Mouse (Mus musculus) cerebellum, postnatal 36 days (tissue): ENCODE results near the gene Dtnb.
"Not testable (repeated sequence)": the region's sequence is repeated elsewhere in the genome, so short reads cannot be mapped to it uniquely, and the experiment has no call there.

Source experiments
- DNase-seq, 2 experiments: peaks; one replicate each; pipeline ENCODE4 v3.0.0; 2021 to 2022; ENCODE audit warnings: mixed read lengths in 2 of 2

The Dtnb gene

GRCm38 (mm10) chr12:3571787-3572580 lies at the start of gene Dtnb:
Dtnb (plus strand) TSS chr12:3572381.
- peak; percentile 69 to 76 for DNase-seq

GRCm38 (mm10) chr12:3525536-3525935 lies 46.6 kb upstream of the Dtnb start:
- no peak for DNase-seq

DNA sequence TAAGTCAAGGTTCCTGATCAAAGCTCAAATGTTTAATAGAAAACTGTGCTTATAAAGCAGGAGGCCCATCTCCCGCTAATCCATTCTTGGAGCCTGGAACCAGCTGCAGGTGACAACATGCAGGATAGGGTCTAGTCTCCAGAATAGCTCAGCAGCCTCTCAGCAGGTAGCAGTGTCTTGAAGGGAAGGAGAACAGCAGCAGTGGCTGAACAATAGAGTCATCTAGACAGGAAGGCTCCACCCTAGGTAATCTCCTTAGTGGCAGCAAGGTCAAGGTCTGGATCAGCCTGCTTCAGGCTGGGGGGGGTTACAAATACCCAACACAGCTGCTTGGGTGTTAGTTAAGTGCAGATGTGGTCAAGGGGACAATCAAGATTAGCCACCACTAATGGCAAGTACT lies 36.7 kb upstream of the Dtnb start:
- DNase-seq, result not testable (repeated sequence)

DNA sequence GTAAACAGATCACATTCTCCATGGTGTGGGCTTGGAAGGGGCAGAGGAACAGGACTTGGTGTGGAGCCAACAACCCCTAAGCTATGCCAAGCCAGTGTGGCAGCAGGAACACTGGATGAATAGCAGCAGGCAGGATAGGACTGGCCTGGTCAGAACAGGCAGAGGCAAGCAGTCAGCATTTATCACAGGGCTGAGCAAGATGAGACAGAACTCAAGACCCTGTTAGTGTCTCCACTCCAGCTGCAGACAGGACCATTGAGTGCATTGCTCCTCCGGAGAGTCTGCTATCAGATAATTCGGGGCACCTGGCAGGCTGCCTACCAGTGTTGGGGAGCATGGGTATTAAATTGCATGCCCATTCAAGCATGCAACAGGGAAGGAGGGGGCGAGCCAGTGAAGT lies 34.6 kb upstream of the Dtnb start:
- peak in 1 of 2 experiments; percentile 20 for DNase-seq

DNA sequence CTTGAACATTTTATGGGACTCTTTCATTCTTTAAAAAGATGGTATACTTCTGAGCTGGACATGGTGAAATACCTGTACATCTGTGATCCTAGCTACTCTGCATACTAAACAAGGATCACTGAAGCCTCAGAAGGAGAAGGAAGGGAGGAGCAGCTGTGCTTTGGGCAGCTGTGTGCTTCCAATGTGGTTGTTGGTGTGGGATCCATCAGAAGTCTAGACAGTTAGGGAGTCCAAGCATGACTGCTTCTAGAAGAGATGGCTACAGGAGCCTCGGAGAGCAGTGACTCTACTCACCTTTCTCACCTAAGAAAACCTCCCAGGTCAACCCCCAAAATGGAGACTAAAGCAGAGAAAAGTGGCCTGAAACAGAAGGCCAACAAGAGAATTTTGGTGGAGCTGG lies 34.1 kb upstream of the Dtnb start:
- DNase-seq, result no peak

GRCm38 (mm10) chr12:3539605-3540004 lies 32.6 kb upstream of the Dtnb start:
- DNase-seq, result no peak

- no peak for DNase-seq
These were observed 31.3 kb upstream of the Dtnb start for GRCm38 (mm10) chr12:3540871-3541270.

DNA sequence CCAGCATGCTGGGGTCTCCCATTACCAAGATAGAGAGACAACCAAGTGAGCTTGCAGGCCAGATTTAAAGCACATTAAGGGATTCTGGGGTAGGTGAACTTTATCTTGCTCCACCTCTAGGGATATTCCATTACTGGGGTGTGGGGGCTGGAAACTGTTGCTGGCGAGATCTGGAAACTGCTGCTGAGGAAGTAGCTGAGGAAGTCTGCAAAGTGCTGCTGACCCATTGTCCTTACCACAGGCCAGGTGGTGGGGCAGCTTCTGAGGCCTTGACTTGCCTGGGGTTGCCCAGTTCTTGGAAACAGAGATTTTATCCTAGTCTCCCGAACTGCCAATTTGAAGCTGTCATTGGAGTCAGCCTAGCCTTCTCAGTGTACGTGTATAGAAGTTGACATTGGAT lies 26.7 kb upstream of the Dtnb start:
- DNase-seq, result no peak

- DNase-seq, result no peak
These were observed 26.0 kb upstream of the Dtnb start for GRCm38 (mm10) chr12:3546121-3546658.

GRCm38 (mm10) chr12:3546781-3547180 lies 25.4 kb upstream of the Dtnb start:
- no peak for DNase-seq

DNA sequence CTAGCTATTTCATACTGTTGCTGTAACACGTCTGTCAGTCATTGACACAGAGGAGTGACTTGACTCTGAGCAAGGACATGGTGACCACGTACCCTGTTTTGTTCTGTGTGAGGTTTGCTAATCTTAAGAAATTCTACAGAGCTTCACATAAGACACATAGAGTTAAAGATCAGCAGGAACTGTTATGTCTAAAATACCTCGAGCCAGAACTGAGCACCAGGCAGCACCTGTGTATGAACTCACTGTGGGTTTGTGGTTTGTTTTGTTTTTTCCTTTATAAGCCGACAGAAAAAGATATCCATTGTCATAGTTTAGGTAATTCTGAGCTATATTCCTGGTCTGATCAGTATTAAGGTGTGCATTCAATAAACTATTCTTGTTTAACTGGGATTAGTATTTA lies 24.7 kb upstream of the Dtnb start:
- no peak for DNase-seq

- DNase-seq, result no peak
These were observed 24.3 kb upstream of the Dtnb start for GRCm38 (mm10) chr12:3547911-3548310.

- no peak for DNase-seq
These were observed 23.5 kb upstream of the Dtnb start for GRCm38 (mm10) chr12:3548582-3549211.

DNA sequence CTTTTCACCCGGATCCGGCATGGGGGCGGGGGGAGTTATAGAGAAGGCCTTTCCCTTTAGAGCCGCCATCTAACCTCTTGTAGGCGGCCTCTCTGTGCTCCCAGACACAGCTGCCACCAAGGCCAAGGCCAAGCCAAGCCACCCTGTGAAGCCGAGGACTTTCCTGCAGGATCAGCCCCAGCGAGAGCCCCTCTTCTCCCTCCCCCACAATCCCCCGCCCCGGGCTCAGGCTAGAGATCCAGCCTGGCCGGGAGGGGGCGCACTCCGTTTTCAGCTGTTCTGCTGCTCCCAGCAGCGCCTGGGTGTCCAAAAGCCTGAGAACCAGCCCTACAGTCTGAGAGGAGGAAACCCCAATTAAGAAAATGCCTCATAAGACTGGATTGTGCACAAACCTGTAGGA lies 21.9 kb upstream of the Dtnb start:
- DNase-seq, result no peak

- peak in 1 of 2 experiments; percentile 28 for DNase-seq
These were observed 14.5 kb upstream of the Dtnb start for GRCm38 (mm10) chr12:3557414-3558319.

- no peak for DNase-seq
These were observed 11.6 kb upstream of the Dtnb start for GRCm38 (mm10) chr12:3560596-3560995.

DNA sequence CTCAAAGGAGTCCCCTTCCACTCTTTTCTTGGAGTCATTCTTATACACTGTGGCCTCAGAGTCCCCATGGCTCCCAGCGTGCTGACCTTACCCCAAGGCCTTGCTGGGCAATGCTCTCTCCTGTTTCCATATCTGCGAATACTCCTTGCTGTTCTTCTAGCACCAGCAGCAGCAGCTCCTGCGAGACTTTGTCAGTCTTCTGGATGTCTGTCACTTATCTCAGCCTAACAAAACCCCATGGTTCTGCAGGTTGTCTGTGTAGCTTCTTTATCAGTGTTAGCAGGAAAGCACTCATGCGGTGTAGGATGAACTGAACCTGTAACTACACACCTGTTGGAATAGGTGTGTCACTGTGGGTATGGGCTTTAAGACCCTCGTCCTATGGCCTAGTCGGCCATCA lies 11.1 kb upstream of the Dtnb start:
- no peak for DNase-seq

GRCm38 (mm10) chr12:3562806-3563205 lies 9.4 kb upstream of the Dtnb start:
- DNase-seq, result no peak

GRCm38 (mm10) chr12:3563659-3564058 lies 8.5 kb upstream of the Dtnb start:
- no peak for DNase-seq

DNA sequence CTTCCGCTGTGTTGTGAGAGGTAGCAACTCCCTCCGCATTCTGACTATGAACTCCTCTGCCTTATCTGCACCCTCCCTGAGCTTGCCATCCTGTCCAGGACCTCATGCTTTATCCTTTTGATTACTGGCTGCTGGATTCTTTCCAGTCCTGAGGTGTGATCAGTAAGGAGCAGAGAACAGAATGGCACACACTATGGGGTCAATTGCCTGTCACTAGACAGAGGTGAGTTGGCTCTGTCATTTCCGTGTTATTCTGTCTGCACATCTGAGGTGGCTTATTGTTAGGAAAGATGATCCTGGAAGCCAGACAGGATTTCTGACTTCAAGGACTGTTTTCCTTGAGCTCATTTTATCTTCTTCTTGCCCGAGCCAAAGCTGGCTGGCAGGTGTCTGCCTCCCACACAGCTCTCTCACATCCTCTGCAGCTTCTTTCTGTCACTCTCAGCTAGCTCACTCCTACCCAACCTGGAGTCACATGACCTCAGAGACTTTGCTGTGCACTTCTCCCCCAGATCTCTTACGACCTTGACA lies 3.7 kb upstream of the Dtnb start:
- no peak for DNase-seq

DNA sequence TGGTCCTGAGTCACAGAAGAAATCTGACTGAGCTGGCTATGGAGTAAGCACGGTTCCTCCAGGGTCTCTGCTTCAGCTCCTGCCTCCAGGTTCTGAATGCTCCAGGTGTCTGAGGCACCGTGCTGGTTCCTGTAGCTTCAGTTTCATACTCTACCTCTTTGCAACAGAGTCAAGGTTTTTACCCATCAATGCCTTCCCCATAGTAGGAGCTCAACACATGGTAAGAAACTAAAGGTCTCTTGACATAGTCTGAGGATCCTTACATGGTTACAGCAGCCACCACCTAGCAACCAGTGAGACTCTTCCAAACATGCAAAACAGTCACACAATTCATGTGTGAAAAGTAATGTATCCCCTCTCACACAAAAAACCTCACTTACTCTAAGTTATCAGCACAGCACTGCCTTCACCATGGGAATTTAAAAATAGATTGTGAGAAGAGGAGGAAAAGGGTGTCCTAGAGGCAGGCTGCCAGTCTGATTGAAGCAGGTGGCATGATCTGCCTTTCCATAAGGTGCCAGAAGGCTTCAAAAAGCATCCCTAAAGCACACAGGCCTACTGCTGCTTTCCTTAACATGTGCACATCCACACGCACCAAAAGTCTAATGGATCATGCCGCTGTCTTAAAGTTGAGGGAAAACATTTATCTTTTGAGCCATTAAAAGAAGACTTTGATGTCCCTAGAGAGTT lies 1.3 kb upstream of the Dtnb start:
- no peak for DNase-seq
